Mouse (Mus musculus) midbrain, embryonic 13.5 days (tissue): ENCODE data around the gene Drd2. TPM values are rescaled to one million over a fixed set of nuclear protein-coding genes. Genes with fewer than 3 reads are reported as not detected.

Experiments used
- ATAC-seq: fragments of 200-750 bp; cut with Nextera tagmentation; 2 replicates; pipeline ENCODE4 v1.8.0; 2017; ENCODE audit warnings: mild to moderate bottlenecking, moderate TSS enrichment, moderate library complexity
- H3K27ac ChIP-seq: fragments of 300-500 bp; sonication (generic); 2 replicates; pipeline ENCODE4 v1.5.1; 2015; ENCODE audit warnings: inconsistent platforms, mild to moderate bottlenecking, moderate library complexity
- H3K27me3 ChIP-seq: fragments of 300-500 bp; sonication (generic); 2 replicates; pipeline ENCODE4 v1.6.1; 2015; ENCODE audit warnings: mild to moderate bottlenecking, inconsistent platforms
- H3K36me3 ChIP-seq: fragments of 300-500 bp; sonication (generic); 2 replicates; pipeline ENCODE4 v1.6.1; 2015; ENCODE audit warnings: mild to moderate bottlenecking, inconsistent platforms
- H3K4me1 ChIP-seq: fragments of 300-500 bp; sonication (generic); replicated peaks from 2 replicates; pipeline ENCODE4 v1.6.1; 2015; ENCODE audit warnings: inconsistent platforms
- H3K4me2 ChIP-seq: fragments of 300-500 bp; sonication (generic); replicated peaks from 2 replicates; pipeline ENCODE4 v1.6.1; 2015; ENCODE audit warnings: moderate library complexity, mild to moderate bottlenecking, inconsistent platforms
- H3K4me3 ChIP-seq: fragments of 300-500 bp; sonication (generic); replicated peaks from 2 replicates; pipeline ENCODE4 v1.5.1; 2015; ENCODE audit warnings: mild to moderate bottlenecking, inconsistent platforms
- H3K9ac ChIP-seq: fragments of 300-500 bp; sonication (generic); replicated peaks from 2 replicates; pipeline ENCODE4 v1.6.1; 2015; ENCODE audit warnings: mild to moderate bottlenecking, inconsistent platforms
- H3K9me3 ChIP-seq: fragments of 300-500 bp; sonication (generic); 2 replicates; pipeline ENCODE4 v1.6.1; 2016; ENCODE audit warnings: mild to moderate bottlenecking, inconsistent platforms
- WGBS: fragments of 180-500 bp; shearing (Covaris S2); methylation state at CpG from one replicate; pipeline ENCODE4 v1.1.7; 2015; 5-methylcytosine and 5-hydroxymethylcytosine counted together
- polyA plus RNA-seq: library from polyadenylated mRNA; unstranded; fragments of >200 nt; fragmentation: Nextera tagmentation; extraction: Ambion mirVana; gene quantifications from 2 replicates; pipeline ENCODE4 v1.2.1, GENCODE M21; 2015

Gene Drd2
- polyA plus RNA-seq, 1 experiment from 2014 or later = 1.9 TPM

DNA sequence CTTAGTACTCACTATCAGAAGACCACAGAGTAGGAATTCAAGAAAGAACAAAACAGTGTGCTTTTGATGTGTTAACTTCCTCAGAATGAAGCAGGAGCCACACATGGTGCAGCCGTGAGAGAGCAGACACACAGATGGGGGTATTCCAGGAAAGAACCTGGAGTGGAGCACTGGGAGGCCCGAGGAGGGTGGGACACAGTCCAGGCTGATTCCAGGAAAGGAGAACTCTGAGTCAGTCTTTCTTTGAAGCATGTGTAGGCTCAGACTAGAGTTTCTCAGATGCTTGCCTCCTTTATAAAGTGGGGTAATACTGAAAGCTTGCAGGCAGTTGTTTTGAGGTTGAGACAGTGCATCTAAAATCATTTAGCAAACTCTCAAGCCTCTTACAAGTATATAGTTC is 51.8 kb downstream of the Drd2 start:
- Histone ChIP-seq H3K4me3 (no peak overlapping the region), H3K27me3 (no peaks in the 10 kb centered on the region), H3K27ac (no peak overlapping the region), H3K9me3 (no peaks in the 10 kb centered on the region), H3K4me2 (no peak overlapping the region), H3K36me3 (no peaks in the 10 kb centered on the region), H3K4me1 (no peaks in the 10 kb centered on the region), H3K9ac (no peak overlapping the region)
- no peak for ATAC-seq
- WGBS = 69% methylated on average over 2 of the region's 2 CpGs

DNA sequence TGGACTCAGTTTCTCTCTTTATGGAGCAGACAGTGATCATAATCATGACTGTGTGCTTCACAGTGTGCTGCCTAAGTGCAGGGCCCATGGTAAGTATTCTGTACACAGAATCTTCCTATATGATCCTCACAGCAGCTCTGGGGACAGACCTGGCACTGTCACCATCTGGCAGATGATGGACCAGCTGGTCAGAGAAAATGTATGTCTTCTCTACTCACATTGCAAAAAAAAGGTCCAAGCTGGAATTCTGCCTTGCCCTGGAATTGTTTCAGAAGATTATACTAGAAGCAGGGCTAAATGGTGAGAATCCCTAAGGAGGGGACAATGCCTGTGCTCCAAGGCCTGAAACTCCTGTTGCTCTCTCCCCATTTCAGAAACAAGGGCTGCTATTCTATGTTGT is 55.6 kb downstream of the Drd2 start:
- no peaks in the 10 kb centered on the region for H3K4me1 ChIP-seq
- H3K36me3 ChIP-seq = no peaks in the 10 kb centered on the region
- no peak overlapping the region for H3K27ac ChIP-seq
- no peak overlapping the region for H3K4me3 ChIP-seq
- no peak overlapping the region for H3K4me2 ChIP-seq
- H3K27me3 ChIP-seq = no peaks in the 10 kb centered on the region
- no peak for ATAC-seq
- H3K9me3 ChIP-seq = no peaks in the 10 kb centered on the region
- H3K9ac ChIP-seq = no peak overlapping the region

GRCm38 (mm10) chr9:49403711-49404110 is 63.3 kb downstream of the Drd2 start:
- Histone ChIP-seq H3K4me3 (no peak overlapping the region), H3K27me3 (no peaks in the 10 kb centered on the region), H3K4me2 (no peak overlapping the region), H3K9me3 (no peaks in the 10 kb centered on the region), H3K4me1 (no peaks in the 10 kb centered on the region), H3K36me3 (no peaks in the 10 kb centered on the region), H3K27ac (no peak overlapping the region), H3K9ac (no peak overlapping the region)
- no peak for ATAC-seq
- 77% methylated on average over 2 of the region's 2 CpGs for WGBS

GRCm38 (mm10) chr9:49407028-49407427 is 66.6 kb downstream of the Drd2 start:
- Histone ChIP-seq H3K36me3 (no peaks in the 10 kb centered on the region), H3K27me3 (no peaks in the 10 kb centered on the region), H3K27ac (no peak overlapping the region), H3K4me3 (no peak overlapping the region), H3K9ac (no peak overlapping the region), H3K4me2 (no peak overlapping the region), H3K9me3 (no peaks in the 10 kb centered on the region), H3K4me1 (peaks cover 6% of the 10 kb centered on the region; the same call in 1 of the 2 replicates)
- no peak for ATAC-seq
- 91% methylated on average over 5 of the region's 5 CpGs for WGBS

DNA sequence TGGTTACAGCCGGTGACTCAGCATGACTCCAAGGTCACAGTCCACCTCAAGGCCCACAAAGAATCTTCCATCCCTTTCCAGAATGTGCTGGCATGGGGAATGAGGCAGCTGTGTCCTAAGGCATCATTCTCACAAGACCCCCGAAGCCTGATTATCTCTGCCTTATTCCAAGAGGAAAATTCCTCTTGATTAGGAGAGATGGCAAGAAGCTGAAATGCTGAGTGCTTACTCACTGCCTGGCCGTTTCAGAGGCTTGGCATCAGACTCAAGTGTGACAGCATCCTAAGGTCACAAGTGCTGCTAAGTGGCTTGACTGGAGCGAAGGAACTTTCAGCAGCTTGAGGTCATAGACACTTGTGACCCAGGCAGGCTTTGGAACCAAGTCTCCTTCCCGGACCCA is 70.2 kb downstream of the Drd2 start:
- 85% methylated on average over 5 of the region's 5 CpGs for WGBS
- no peak overlapping the region for H3K4me3 ChIP-seq
- no peaks in the 10 kb centered on the region for H3K9me3 ChIP-seq
- peaks cover 6% of the 10 kb centered on the region; the same call in 1 of the 2 replicates for H3K4me1 ChIP-seq
- ATAC-seq = no peak
- no peaks in the 10 kb centered on the region for H3K27me3 ChIP-seq
- H3K4me2 ChIP-seq = no peak overlapping the region
- H3K36me3 ChIP-seq = no peaks in the 10 kb centered on the region
- no peak overlapping the region for H3K27ac ChIP-seq
- no peak overlapping the region for H3K9ac ChIP-seq

DNA sequence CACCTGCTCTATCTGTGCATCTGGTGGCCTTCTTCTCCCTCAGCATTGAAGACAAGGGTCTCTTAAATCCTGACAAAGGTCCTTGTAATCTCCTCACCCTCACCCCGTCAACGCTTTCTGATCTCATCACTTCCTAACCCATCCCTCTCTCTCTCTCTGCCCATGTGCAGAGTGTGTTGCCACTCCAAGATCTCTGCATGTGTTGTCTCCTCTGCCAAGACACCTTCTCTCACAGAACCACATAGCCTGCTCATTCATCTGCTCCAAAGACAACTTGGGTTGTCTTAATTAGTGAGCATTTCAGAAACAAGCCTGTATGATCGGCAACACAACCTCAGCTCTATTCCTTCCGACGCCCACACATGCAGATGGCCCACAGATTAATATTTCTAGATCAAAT is 83.4 kb downstream of the Drd2 start:
- H3K27me3 ChIP-seq = no peaks in the 10 kb centered on the region

GRCm38 (mm10) chr9:49425585-49425984 is 85.2 kb downstream of the Drd2 start:
- no peak for ATAC-seq
- WGBS = 64% methylated on average over 1 of the region's 1 CpGs
- H3K27me3 ChIP-seq = no peaks in the 10 kb centered on the region
- H3K9me3 ChIP-seq = no peaks in the 10 kb centered on the region
- H3K4me2 ChIP-seq = no peak overlapping the region
- no peaks in the 10 kb centered on the region for H3K36me3 ChIP-seq
- no peak overlapping the region for H3K27ac ChIP-seq
- no peak overlapping the region for H3K4me3 ChIP-seq
- peaks cover 5% of the 10 kb centered on the region; the same call in 1 of the 2 replicates for H3K4me1 ChIP-seq
- no peak overlapping the region for H3K9ac ChIP-seq

More for the DNA sequence above, 83.4 kb downstream of the Drd2 start:
- 0 out of 2 replicates have a peak, but pooled peaks cover 5% of the 10 kb centered on the region for H3K4me1 ChIP-seq
- no peak for ATAC-seq
- no peaks in the 10 kb centered on the region for H3K9me3 ChIP-seq
- H3K4me3 ChIP-seq = no peak overlapping the region
- no peak overlapping the region for H3K4me2 ChIP-seq
- no peaks in the 10 kb centered on the region for H3K36me3 ChIP-seq
- no peak overlapping the region for H3K9ac ChIP-seq
- WGBS = 98% methylated on average over 5 of the region's 5 CpGs
- no peak overlapping the region for H3K27ac ChIP-seq

DNA sequence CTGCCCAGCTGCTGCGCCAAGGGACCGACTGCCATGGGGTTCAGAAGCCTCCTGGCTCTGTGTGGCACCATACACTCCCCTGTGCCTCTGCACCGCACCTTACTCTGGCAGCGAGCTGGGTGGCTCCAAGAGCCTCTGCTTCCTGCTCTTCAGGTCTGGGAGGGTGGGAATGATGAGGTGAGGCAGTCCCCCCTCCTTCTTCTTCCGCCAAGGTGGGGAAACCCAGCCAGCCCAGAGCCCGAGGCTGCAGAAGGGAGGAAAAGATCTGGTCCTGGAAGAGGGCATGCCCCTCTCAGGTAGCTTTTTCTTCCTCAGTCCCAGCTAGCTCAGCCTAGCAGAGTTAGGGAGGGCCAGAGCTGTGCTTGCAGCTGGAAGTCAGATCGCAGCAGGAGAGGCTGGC is 86.5 kb downstream of the Drd2 start, which contains the start of gene Ankk1:
Ankk1 (minus strand) TSS at position 101 of the 400 bp plus-strand sequence.
- no peak within 1 kb of the TSS for H3K27ac ChIP-seq
- no peaks in the 10 kb centered on the region for H3K36me3 ChIP-seq
- peaks cover 5% of the 10 kb centered on the region; the same call in 1 of the 2 replicates for H3K4me1 ChIP-seq
- H3K9me3 ChIP-seq = no peaks in the 10 kb centered on the region
- H3K27me3 ChIP-seq = no peaks in the 10 kb centered on the region
- 90% methylated on average over 7 of the region's 7 CpGs for WGBS
- no peak within 1 kb of the TSS for H3K4me2 ChIP-seq
- no peak within 1 kb of the TSS for H3K4me3 ChIP-seq
- no peak for ATAC-seq
- H3K9ac ChIP-seq = no peak within 1 kb of the TSS

DNA sequence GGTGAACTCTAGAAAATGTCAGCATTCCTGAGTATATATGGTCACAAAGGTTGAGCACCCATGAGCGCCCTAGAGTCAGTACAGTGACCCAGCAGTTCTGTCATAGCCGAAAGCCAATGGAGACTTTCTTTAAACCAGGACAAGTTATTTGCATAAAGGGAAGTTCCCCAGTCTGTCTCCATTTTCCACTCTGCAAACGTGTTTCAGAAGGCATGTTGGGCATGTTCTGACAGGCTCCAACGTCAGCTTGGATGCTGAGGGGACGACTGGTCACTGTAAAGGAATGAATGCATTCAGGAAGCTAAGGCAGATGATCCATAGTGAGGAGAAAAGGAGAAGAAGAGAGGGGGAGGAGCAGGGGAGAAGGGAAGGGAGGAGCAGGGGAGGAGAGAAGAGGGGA is 87.1 kb downstream of the Drd2 start:
- H3K27me3 ChIP-seq = no peaks in the 10 kb centered on the region
- no peak for ATAC-seq
- no peak overlapping the region for H3K4me3 ChIP-seq
- H3K9me3 ChIP-seq = no peaks in the 10 kb centered on the region
- no peak overlapping the region for H3K9ac ChIP-seq
- peaks cover 3% of the 10 kb centered on the region; the same call in 1 of the 2 replicates for H3K4me1 ChIP-seq
- 76% methylated on average over 5 of the region's 5 CpGs for WGBS
- H3K4me2 ChIP-seq = no peak overlapping the region
- H3K36me3 ChIP-seq = no peaks in the 10 kb centered on the region
- H3K27ac ChIP-seq = no peak overlapping the region

GRCm38 (mm10) chr9:49442621-49443020 is 102.2 kb downstream of the Drd2 start:
- Histone ChIP-seq H3K4me3 (no peak overlapping the region), H3K36me3 (no peaks in the 10 kb centered on the region), H3K4me2 (no peak overlapping the region), H3K27ac (no peak overlapping the region), H3K27me3 (no peaks in the 10 kb centered on the region), H3K9me3 (no peaks in the 10 kb centered on the region), H3K4me1 (no peaks in the 10 kb centered on the region), H3K9ac (no peak overlapping the region)
- ATAC-seq = no peak
- WGBS = 77% methylated on average over 3 of the region's 3 CpGs

DNA sequence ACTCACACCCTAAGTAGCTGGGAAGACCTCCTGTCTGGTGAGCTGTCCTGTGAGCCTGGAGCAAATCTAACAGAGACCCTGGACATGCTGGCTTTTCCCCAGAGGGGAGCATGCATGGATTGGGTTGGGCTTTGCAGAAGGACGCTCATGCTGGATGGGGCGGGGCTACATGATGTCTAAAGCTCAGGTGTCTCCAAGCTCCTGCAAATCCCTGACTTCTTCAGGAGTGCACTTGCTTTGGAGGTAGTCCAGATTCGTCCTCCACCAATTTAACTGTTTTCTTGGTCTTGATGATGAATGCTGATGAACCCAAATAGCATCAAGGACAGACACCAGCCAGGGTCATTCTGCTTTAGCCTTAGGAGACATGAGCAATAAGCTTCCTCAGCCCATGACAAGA is 110.1 kb downstream of the Drd2 start:
- Histone ChIP-seq H3K9ac (no peak overlapping the region), H3K9me3 (peaks cover 2% of the 10 kb centered on the region; the same call in 1 of the 2 replicates), H3K4me1 (no peaks in the 10 kb centered on the region), H3K4me2 (no peak overlapping the region), H3K36me3 (no peaks in the 10 kb centered on the region), H3K27me3 (no peaks in the 10 kb centered on the region), H3K4me3 (no peak overlapping the region), H3K27ac (no peak overlapping the region)
- ATAC-seq = no peak
- WGBS = 84% methylated on average over 3 of the region's 3 CpGs

- ATAC-seq = no peak
- no peak overlapping the region for H3K4me3 ChIP-seq
- H3K4me1 ChIP-seq = no peaks in the 10 kb centered on the region
- peaks cover 2% of the 10 kb centered on the region; the same call in 1 of the 2 replicates for H3K9me3 ChIP-seq
- WGBS = 97% methylated on average over 1 of the region's 1 CpGs
- H3K4me2 ChIP-seq = no peak overlapping the region
- H3K27me3 ChIP-seq = no peaks in the 10 kb centered on the region
- no peak overlapping the region for H3K9ac ChIP-seq
- no peaks in the 10 kb centered on the region for H3K36me3 ChIP-seq
- no peak overlapping the region for H3K27ac ChIP-seq
Measured at GRCm38 (mm10) chr9:49452396-49452795, 112.0 kb downstream of the Drd2 start.

DNA sequence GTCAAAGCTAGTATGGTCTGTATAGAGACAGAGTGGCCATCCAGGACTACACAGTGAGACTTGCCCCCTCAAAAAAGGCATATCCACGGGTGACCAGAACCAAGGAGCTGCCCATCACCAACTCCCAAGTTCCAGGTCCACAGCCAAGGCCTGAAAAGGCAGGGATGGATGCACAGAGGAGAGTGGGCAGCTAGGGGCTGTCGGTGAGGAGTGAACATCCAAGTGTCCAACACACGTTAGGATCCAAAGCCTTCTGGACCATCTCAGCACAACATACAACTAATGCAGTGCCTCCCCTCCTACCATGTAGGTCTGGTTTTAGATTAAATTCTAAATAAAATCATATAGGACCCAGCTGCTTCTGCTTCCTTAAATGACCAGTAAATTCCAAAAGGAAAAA is 115.7 kb downstream of the Drd2 start:
- Histone ChIP-seq H3K27me3 (no peaks in the 10 kb centered on the region), H3K4me2 (no peak overlapping the region), H3K27ac (no peak overlapping the region), H3K4me3 (no peak overlapping the region), H3K4me1 (no peaks in the 10 kb centered on the region), H3K36me3 (no peaks in the 10 kb centered on the region), H3K9ac (no peak overlapping the region), H3K9me3 (peaks cover 2% of the 10 kb centered on the region; the same call in 1 of the 2 replicates)
- WGBS = 94% methylated on average over 3 of the region's 3 CpGs
- no peak for ATAC-seq
